Mouse (Mus musculus) G1E (cell line): ENCODE measurements around the gene Klri1.

Experiments
- CTCF ChIP-seq: IDR thresholded peaks from 2 replicates; pipeline ENCODE4 v1.5.1; 2012; ENCODE audit warnings: low read depth, low read length, inconsistent platforms, mixed read lengths
- GATA1 ChIP-seq: IDR thresholded peaks from 2 replicates; pipeline ENCODE4 v1.6.1; 2012; ENCODE audit warnings: borderline replicate concordance, low read length, inconsistent platforms, mixed read lengths
- GATA2 ChIP-seq: IDR thresholded peaks from 2 replicates; pipeline ENCODE4 v1.6.1; 2012; ENCODE audit warnings: low read depth, low read length, inconsistent platforms, borderline replicate concordance
- POLR2AphosphoS5 ChIP-seq: IDR thresholded peaks from 2 replicates; pipeline ENCODE4 v1.6.1; 2012; ENCODE audit warnings: low read depth, low read length, inconsistent platforms; ENCODE audit not compliant: insufficient replicate concordance
- TAL1 ChIP-seq: conservative IDR thresholded peaks from 2 replicates; pipeline ENCODE4 v1.6.1; 2012; ENCODE audit warnings: low read depth, low read length, inconsistent platforms, mixed read lengths

GRCm38 (mm10) chr6:129721390-129721789 is 4.5 kb upstream of the Klri1 start:
- TF ChIP-seq CTCF = no peak
- no peak for TF ChIP-seq GATA1
- no peak for TF ChIP-seq POLR2AphosphoS5
- TF ChIP-seq TAL1 = no peak
- TF ChIP-seq GATA2 = no peak
